Mouse (Mus musculus) stomach, embryonic 16.5 days (tissue): Measurements from ENCODE around the gene Mta1. TPM values are rescaled to one million over a fixed set of nuclear protein-coding genes. Genes with fewer than 3 reads are reported as not detected.

Experiments used
- ATAC-seq: fragments of 200-750 bp; cut with Nextera tagmentation; 2 replicates; pipeline ENCODE4 v1.8.0; 2017; ENCODE audit warnings: moderate number of reproducible peaks, moderate TSS enrichment; ENCODE audit not compliant: insufficient read depth, low FRiP score
- H3K27ac ChIP-seq: fragments of 300-500 bp; sonication (generic); 2 replicates; pipeline ENCODE4 v1.5.1; 2014; ENCODE audit warnings: low read length
- H3K27me3 ChIP-seq: fragments of 300-500 bp; sonication (generic); 2 replicates; pipeline ENCODE4 v1.6.1; 2014; ENCODE audit warnings: low read length, control low read depth, mixed read lengths; ENCODE audit not compliant: control insufficient read depth, insufficient read depth
- H3K36me3 ChIP-seq: fragments of 300-500 bp; sonication (generic); 2 replicates; pipeline ENCODE4 v1.6.1; 2014; ENCODE audit warnings: low read length; ENCODE audit not compliant: control insufficient read depth, insufficient read depth
- H3K4me1 ChIP-seq: fragments of 300-500 bp; sonication (generic); 2 replicates; pipeline ENCODE4 v1.6.1; 2014; ENCODE audit warnings: low read length, control low read depth, mixed read lengths; ENCODE audit not compliant: control insufficient read depth, insufficient read depth
- H3K4me2 ChIP-seq: fragments of 300-500 bp; sonication (generic); 2 replicates; pipeline ENCODE4 v1.6.1; 2014; ENCODE audit warnings: low read depth, low read length, mixed read lengths
- H3K4me3 ChIP-seq: fragments of 300-500 bp; sonication (generic); replicated peaks from 2 replicates; pipeline ENCODE4 v1.5.1; 2014; ENCODE audit warnings: mild to moderate bottlenecking, low read length
- H3K9ac ChIP-seq: fragments of 300-500 bp; sonication (generic); 2 replicates; pipeline ENCODE4 v1.6.1; 2014; ENCODE audit warnings: low read length
- H3K9me3 ChIP-seq: fragments of 300-500 bp; sonication (generic); replicated peaks from 2 replicates; pipeline ENCODE4 v1.6.1; 2016; ENCODE audit warnings: low read length, control low read depth; ENCODE audit not compliant: control insufficient read depth
- WGBS: fragments of 180-500 bp; shearing (Covaris S2); extraction: QIAGEN DNeasy Blood & Tissue Kit; methylation state at CpG from one replicate; pipeline ENCODE4 v1.1.7; 2014; 5-methylcytosine and 5-hydroxymethylcytosine counted together
- polyA plus RNA-seq: library from polyadenylated mRNA; unstranded; fragments of >200 nt; fragmentation: Nextera tagmentation; extraction: Ambion mirVana; gene quantifications from 2 replicates; pipeline ENCODE4 v1.2.1, GENCODE M21; 2015

Mta1 gene
- polyA plus RNA-seq, 1 experiment from 2014 or later: 10.8 TPM

DNA sequence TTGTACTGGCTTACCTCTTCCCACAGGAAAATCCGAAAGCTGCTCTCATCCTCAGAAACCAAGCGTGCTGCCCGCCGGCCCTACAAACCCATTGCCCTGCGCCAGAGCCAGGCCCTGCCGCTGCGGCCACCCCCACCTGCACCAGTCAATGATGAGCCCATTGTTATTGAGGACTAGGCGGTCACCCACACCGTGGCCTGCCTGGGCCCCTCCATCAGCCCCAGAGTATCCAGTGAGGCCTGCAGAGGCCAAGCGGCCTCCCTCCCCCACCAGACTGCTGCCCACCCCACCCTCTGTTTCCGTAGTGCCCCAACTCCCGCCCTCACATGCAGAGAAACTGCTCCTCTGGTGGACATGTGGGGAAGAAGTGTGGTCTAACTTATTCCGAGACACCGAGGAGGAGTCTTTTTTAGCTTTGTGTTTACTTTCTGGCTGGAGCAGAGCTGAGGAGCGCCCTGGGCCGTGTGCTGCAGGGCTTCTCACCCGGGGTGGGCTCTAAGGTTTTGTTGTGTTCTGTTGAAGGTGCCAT is 38.5 kb downstream of the Mta1 start:
- H3K27ac ChIP-seq: no peak overlapping the region
- H3K4me1 ChIP-seq: peaks cover 25% of the 10 kb centered on the region
- H3K9ac ChIP-seq: no peak overlapping the region
- no peak overlapping the region for H3K4me3 ChIP-seq
- H3K9me3 ChIP-seq: no peaks in the 10 kb centered on the region
- 79% methylated on average over 17 of the region's 17 CpGs for WGBS
- no peaks in the 10 kb centered on the region for H3K27me3 ChIP-seq
- H3K4me2 ChIP-seq: no peak overlapping the region
- ATAC-seq: no peak
- H3K36me3 ChIP-seq: peaks cover 32% of the 10 kb centered on the region

DNA sequence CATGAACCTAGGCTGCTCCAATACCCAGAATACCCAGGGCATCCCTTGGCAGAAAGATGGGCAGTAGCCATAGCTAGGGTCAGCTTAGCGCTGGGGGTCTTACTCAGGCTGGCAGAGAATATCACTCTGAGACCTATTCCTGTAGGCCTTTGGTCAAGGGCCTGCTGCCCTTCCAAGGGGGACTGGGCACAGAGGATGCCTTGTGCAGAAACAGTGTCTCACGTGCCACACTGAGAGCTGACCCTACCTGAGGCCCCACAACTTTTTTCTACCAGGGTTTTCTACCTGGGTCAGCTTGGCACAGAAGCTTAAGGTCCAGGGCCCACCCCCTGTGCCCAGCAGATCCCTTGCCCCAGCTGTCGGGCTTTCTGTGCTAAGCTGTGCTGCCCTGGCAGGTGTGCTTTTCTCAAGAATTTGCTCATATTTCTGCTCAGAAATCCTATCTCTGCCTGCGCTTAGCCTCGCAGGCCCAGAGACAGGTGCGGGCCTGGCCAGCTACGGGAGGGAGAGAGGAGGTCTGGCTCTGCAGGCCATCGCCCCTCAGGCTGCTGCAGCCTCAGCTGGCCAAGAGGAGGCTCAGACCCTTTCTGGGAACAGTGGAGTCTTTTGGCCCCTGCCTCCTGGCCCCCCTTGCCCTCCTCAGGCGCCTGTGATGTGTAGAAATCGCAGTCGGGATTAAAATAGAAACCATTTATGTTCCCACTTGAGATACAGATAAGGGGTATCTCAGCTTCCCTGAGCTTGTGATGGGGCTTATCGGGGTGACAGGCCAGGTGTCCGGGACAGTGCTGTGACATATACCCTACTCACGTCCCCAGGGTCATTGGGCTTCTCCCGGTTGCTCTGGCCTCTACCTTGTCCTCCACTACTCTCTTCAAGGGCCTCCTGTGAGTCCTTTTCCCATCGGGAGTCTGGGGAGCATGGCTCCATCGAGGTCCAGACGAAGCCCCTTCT is 39.5 kb downstream of the Mta1 start:
- Histone ChIP-seq H3K4me2 (no peak overlapping the region), H3K4me1 (peaks cover 34% of the 10 kb centered on the region), H3K27ac (no peak overlapping the region), H3K4me3 (no peak overlapping the region), H3K9ac (no peak overlapping the region), H3K27me3 (no peaks in the 10 kb centered on the region), H3K9me3 (no peaks in the 10 kb centered on the region), H3K36me3 (peaks cover 27% of the 10 kb centered on the region)
- WGBS: 84% methylated on average over 18 of the region's 18 CpGs
- no peak for ATAC-seq

DNA sequence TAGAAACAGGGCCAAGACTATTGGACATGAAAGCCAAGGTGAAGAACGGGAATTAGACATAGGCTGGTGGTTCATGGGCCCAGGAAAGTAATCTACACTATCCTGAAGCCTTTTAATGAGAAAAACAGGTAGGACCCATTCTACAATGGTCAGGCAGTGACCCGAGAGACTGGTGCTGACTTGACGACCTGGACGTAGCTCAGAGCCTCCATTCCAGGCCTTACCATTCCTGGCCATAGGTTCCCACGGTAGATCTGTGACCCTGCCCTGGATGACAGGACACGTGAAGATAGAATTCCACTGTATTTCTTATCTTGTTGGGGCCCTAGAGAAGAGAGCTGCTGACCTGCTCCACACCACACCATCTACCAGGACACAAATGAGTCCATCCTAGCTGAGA is 40.2 kb downstream of the Mta1 start:
- no peak overlapping the region for H3K4me2 ChIP-seq
- no peak for ATAC-seq
- H3K27ac ChIP-seq: no peak overlapping the region
- 73% methylated on average over 6 of the region's 6 CpGs for WGBS
- peaks cover 37% of the 10 kb centered on the region for H3K4me1 ChIP-seq
- H3K4me3 ChIP-seq: no peak overlapping the region
- H3K27me3 ChIP-seq: no peaks in the 10 kb centered on the region
- no peak overlapping the region for H3K9ac ChIP-seq
- no peaks in the 10 kb centered on the region for H3K9me3 ChIP-seq
- H3K36me3 ChIP-seq: peaks cover 24% of the 10 kb centered on the region

DNA sequence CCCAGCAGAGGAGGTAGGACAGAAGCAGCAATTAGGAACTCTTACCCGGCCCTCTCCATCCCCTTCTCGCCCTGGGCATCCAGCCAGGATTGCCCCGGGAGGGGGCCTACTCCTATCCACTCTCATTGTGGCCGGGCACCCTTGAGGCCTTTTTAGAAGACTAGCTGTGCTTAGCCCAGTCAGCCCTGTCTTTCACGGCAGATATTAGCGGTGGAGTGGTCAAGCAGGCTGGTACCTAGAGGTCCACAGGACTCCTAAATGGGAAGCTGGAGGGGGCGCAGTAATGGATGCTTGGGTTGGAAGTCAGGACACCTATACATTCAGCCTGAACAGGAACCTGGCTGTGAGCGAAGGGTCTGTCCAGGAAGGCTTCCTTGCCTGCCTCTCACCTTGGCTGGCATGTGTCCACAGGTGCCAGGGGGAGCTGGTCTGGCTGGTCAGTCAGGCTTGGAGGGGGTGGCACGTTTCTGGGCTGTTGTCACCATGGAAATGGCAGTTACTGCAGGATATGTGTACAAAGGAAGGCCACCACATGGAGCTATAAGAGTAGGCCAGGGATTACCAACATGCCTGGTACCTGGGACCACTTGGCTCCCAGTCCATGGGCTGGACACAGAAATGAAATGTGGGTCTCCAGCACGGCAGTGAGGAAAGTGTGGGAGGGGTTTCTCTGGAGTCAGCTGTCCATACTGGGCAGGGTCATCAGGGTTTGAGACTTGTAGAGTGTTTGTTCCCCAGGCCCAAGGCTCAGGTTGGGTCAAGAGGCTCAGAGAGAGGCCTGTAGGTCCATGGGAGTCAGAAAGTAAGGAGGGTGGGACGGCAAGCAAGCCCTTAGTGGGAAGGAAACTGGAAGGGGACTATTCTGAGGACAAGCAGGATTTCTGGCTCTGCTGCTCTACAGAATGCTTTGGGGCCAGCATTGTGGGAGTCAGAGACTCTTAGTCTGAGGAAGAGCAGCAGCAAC is 41.1 kb downstream of the Mta1 start:
- no peak for ATAC-seq
- Histone ChIP-seq H3K9ac (no peak overlapping the region), H3K4me3 (peak overlapping the region; percentile 60), H3K27me3 (no peaks in the 10 kb centered on the region), H3K4me2 (peak overlapping the region; percentile 78), H3K9me3 (no peaks in the 10 kb centered on the region), H3K36me3 (peaks cover 22% of the 10 kb centered on the region), H3K4me1 (peaks cover 34% of the 10 kb centered on the region), H3K27ac (no peak overlapping the region)
- 43% methylated on average over 11 of the region's 11 CpGs for WGBS

DNA sequence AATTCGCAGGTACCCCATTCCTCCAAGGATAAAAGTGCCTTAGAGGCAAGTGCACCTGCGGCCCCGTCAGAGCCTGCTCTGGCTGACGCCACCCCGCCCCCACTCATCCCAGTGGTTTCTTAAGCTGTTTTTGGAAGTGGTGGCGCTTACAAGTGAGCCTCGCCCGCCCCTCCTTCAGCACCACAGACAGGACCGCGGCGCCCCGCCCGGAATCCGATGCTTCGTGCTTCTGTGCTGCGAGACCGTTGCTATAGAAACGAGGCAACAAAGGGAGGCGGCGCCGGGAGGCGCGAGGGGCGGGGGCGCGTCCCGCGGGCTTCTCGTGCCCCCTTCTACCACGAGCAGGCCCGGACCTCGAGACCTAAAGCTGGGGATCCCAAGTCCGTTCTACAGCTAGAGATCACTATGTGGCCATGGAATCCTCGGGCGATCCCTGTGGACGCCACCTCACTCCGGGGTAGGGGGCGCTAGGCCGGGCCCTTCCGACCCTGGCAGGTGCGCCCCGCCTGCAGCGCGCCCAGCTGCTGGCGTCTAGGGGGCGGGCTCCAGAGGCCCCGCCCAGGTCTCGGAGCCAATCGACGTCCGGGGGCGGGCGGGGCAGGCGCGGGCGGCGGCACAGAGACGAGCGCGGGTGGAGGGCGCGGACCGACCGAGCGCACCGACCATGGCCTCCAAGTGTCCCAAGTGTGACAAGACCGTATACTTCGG is 42.0 kb downstream of the Mta1 start, which contains the start of gene Crip2:
Gene Crip2 (plus strand): TSS at position 329 of the 708 bp plus-strand sequence.
- Histone ChIP-seq H3K4me3 (peak within 1 kb of the TSS; percentile 60), H3K36me3 (peaks cover 15% of the 10 kb centered on the region), H3K4me1 (peaks cover 34% of the 10 kb centered on the region), H3K9ac (peak within 1 kb of the TSS; percentile 72), H3K27ac (peak within 1 kb of the TSS; percentile 79), H3K27me3 (no peaks in the 10 kb centered on the region), H3K4me2 (peak within 1 kb of the TSS; percentile 78), H3K9me3 (no peaks in the 10 kb centered on the region)
- under 1% methylated on average over 67 of the region's 68 CpGs for WGBS
- ATAC-seq: peak; percentile 88

DNA sequence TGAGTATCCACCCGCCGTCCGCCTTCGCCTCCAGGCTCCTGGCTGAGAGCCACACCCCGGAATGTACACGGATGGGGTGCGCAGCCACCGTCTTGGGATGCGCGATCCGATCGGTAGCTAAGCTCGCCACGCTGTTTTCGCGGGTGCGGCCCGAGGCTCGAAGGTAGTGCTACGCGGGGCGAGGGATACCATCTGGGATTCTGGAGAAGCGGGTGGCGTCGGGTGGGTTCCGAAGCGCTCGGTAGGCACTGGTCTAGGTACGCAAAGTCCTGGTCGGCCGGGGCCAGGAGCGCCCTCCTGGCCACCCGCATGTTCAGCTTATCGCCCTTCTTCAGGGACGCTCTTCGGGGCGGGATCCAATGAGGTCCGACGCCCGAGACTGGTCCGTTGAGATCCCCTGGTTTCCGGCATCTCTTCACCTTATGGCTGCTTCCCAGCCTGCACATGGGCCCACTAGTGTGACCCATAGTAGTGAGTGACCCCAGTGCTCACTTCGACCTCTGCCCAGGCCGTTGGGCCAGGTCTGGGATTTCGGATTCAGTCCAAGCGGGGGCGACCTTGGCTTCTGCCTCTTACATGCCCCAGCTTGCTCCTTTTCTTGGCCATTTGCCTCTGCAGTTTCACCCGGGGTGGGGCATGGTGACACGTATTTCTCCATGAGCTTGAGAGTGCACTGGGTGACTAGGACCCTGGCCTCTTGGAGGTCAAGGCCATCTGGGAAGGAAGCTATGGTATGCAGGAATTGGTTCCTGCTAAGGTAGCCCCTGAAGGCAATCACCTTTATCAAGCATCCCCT is 42.7 kb downstream of the Mta1 start:
- Histone ChIP-seq H3K4me2 (peak overlapping the region; percentile 78), H3K27me3 (no peaks in the 10 kb centered on the region), H3K27ac (peak overlapping the region; percentile 79), H3K4me3 (peak overlapping the region; percentile 60), H3K4me1 (peaks cover 34% of the 10 kb centered on the region), H3K9me3 (no peaks in the 10 kb centered on the region), H3K9ac (peak overlapping the region; percentile 72), H3K36me3 (peaks cover 9% of the 10 kb centered on the region; the same call in 1 of the 2 replicates)
- 5% methylated on average over 49 of the region's 49 CpGs for WGBS
- no peak for ATAC-seq

DNA sequence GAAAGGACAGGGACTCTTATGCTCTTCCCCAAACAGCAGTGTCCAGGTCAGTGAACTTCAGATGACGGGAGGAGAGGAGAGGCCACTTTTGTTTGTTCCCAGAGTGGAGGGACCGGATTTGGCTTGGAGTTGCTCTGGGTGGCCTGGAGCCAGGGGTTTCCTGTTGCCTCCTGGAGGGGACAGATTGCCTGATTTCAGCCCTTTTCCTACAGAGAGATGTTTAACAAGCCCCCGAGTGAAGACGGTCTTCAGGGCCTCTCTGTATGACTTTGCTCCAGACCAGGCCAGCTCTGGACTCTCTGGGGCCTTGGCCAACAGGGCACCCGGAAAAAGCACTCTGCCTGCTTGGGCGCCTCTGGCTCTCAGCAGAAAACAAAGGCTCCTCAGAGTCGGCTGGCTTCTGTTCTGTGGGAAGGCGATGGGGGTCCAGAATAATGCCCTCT is 43.5 kb downstream of the Mta1 start:
- Histone ChIP-seq H3K27ac (peak overlapping the region; percentile 79), H3K36me3 (0 out of 2 replicates have a peak, but pooled peaks cover 3% of the 10 kb centered on the region), H3K4me1 (peaks cover 36% of the 10 kb centered on the region), H3K4me2 (peak overlapping the region; percentile 78), H3K9me3 (no peaks in the 10 kb centered on the region), H3K27me3 (no peaks in the 10 kb centered on the region), H3K4me3 (peak overlapping the region; percentile 60), H3K9ac (peak overlapping the region; percentile 72)
- no peak for ATAC-seq
- 53% methylated on average over 8 of the region's 8 CpGs for WGBS
